Mouse (Mus musculus) right cerebral cortex, postnatal 4 days (tissue): ENCODE measurements around the gene Il22ra1.

Source experiments
- DNase-seq: peaks from one replicate; pipeline ENCODE4 v3.0.0-alpha.2; 2022

Gene Il22ra1

DNA sequence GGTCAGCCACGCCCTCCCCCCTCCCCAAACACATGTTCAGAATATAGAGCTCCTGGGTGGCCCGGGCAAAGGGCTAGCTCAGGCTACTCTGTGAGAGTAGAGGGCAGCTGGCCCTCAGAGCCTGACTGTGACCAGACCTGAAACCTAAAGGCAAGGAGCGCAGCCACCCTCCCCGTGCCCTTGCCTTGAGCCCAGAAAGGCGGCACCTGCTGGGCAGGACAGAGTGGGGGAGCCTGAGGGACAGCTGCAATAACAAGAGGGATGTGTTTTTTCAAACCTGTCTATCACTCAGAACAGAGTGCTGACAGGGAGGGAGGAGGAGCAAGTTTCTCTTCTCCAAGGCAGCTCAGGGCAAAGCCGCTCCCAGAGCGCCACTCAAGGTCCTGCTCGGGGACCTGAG lies 46.5 kb downstream of the Il22ra1 start:
- DNase-seq, result no peak

DNA sequence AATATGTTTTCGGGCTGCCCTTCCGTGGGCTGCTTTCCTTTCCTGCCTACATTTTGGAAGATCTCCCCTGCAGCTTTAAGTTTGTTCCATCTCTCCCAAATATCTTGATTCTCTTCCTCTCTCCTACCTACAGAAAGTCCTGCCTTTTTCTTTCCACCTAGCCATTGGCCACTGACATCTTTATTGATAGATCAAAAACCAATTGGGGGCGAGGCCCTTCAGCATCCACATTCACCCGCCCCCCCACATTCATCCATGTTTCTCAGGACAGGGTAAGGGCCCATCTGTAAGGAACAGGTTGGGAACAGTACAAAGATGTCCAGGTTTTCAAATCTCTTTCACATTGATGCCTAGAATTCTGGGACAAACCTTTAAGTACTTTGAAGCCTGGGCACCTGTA lies 48.9 kb downstream of the Il22ra1 start:
- DNase-seq, result no peak

DNA sequence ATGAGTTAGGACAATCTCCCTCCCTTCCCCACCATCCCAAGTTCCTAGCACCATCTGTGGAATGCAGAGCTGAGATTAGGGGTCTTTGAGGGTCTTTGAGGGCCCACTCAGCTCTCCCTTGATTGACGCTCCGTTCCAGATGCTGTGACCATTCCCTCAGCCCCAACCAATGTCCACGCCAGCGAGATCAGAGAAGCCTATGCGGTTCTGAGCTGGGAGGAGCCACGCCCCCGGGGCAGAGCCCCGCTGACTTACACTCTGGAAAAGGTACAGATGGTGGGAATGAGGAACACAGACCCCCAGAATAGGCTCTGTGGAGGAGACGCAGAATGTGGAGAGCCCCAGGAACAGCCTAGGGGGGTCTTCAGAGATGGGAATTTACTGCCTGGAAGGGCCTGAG lies 51.7 kb downstream of the Il22ra1 start:
- no peak for DNase-seq

DNA sequence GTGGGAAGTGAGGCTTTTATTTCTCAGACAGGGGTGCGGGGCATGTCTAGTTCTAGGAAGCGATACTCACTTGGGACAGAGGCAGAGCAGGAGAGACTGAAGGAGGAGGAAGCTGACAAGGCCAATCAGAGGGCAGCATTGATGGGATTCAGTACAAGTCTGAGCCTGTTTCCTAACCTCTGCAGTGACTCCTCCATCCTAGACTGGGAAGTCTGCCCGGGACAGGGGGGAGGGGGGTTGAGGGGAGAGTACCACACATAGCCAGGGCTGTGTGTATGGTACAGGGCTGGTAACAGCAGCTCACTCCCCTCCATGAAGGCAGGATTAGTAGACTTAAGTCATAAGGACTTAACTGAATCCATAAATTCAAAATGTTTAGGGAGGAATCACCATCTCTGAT lies 52.3 kb downstream of the Il22ra1 start:
- no peak for DNase-seq

DNA sequence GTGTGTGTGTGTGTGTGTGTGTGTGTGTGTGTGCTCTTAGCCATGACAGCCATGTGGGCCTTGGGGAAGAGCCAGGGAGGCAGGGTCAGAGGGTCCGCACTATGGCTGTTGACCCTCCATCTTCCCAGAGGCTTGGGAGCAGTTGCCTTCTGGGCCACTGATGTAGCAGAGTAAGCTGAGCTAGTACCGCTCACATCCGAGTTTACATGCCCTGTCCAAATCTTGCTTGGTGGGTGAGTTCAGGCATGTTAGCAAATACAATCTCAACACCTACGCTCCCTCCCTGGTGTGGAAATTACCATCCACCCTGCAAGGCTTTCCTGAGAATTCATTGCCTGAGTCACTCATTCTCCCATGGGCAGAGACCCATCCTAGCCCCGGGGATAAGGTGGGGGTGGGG lies 53.3 kb downstream of the Il22ra1 start:
- no peak for DNase-seq

DNA sequence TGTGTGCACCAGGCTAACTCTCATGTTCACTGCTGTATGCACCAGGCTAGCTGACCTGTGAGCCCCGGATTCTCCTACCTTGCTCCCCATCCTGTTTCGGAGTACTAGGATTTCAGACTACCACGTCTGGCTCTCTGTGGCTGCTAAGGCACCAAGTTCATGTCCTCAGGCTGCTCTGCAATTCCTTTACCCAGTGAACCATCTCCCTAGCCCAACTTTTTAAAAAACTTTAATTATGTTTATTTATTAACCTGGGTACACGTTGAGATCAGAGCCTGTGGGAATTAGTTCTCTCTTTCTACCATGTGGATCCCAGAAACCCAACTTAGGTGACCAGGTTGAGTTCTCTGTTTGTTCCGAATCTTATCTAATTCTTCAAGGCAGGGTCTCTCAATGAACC lies 58.6 kb downstream of the Il22ra1 start:
- DNase-seq, result no peak

DNA sequence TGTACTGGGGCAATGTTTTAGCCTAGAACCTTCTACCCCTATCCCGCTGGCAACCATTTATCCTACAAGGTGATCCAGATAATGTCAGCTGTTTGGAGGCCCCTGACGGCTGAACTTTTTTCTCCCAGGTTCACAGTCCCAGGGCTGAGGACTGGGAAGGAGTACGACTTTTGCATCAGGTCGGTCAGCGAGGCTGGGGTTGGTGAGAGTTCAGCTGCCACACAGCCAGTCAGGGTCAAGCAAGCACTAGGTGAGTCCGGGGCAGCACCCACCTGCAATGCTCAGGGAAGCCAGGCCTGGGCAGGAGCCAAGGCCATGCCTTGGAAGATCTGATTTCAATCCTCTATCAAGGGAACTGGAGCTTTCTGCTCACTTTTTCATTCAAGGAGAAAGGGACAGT lies 59.3 kb downstream of the Il22ra1 start:
- DNase-seq, result no peak

DNA sequence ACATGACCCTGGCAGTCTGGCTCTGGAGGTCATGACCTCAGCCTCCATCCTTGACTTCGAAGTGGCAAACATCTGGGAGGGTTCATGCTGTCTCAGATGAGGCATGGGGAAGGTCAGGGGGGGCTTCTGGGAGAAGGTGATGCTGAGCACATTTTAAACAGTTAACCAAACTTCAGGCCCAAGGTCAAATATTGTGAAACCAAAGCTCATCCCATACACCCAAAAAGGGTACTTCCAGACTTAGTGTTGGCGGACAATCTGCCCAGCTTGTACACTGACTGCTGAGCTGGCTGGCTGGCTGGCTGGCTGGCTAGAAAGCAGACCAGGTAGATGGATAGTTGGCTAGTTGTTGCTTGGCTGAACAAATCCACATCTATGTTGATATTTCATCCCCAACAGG lies 61.2 kb downstream of the Il22ra1 start:
- no peak for DNase-seq

DNA sequence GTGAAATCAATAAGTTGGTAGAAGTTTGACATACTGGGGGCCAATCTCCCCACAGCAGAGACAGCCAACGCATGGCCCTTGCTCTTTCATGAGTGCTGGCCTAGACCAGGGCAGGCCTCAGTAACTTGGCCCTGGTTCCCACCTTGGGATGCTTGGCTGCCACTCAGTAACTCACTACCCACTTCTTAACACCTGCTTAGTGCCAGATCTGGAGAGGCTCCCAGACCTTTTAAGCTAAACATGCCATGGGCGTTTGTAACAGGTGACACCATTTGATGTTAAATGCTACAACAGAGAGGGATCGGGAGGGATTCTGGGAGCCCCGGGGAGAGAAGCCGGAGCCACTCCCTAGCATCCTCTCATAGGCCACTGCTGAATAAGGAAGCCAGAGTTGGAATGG lies 64.8 kb downstream of the Il22ra1 start:
- DNase-seq, result no peak

DNA sequence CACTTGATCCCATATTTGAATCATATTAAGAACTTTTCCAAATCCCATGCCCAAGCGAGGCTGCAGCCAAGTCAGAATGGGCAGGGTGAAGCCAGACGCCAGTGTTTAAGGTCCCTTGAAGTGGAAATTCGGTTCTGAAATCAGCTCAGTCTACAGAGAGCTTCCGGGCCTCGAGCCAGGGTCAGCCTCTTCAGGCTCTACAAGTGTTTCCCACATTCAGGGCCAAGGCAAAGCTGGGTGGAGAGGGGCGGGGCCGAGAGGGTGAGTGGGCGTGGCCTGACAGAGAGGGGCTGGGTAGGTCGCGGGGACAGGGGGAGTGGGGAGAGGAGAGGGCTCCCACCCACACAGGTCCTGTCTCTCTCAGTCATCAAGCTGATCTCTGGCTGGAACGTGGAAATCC lies 70.0 kb downstream of the Il22ra1 start:
- peak; percentile 48 for DNase-seq

DNA sequence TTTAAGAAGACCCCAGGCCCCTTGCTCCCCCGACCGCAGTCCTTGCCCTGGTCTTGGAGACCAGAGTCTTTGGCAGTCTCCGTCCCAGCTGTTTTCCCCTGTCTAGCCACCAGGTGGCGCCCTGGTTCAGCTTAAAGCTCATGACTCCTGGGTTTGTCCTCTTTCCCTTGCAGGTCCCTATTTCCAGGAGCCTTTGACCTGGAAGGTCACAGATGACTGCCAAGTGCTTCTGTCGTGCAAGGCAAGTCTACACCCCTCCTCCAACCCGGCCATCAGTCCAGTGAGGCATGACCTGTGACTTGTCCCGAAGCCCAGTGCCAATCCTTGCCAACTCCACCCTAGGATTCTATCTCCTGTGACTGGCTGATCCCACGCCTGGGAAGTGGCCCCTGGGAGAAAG lies 73.6 kb downstream of the Il22ra1 start:
- DNase-seq, result peak; percentile 92
